15 mouse cellular contexts compared by ENCODE assay signal in genomic region chr3:144470901-144471300, GRCm38 (mm10).
DNase-seq lines count a peak whose midpoint lies in the region; ATAC-seq and TF ChIP-seq lines count a peak whose summit lies in the region.
"Had no signal": no experiment of that assay in that cellular context is flagged by ENCODE, and none has a peak within 500 bp of the region (broad histone marks: within the 10 kb centered on the region; RNA-seq: fewer than 3 reads in every experiment).

No protein-coding gene starts in this region.

- TF ChIP-seq CTCF in kidney, postnatal 0 days (IDR thresholded peaks at IDR 0.05; ENCODE audit: low read depth), result no peak
- TF ChIP-seq CTCF in hindbrain, postnatal 0 days (IDR thresholded peaks at IDR 0.05; ENCODE audit: low read depth), result no peak

- no peak overlapping the region for H3K4me2 ChIP-seq in kidney, postnatal 0 days (ENCODE audit: low read length)
- H3K4me2 ChIP-seq in kidney, embryonic 16.5 days (replicated peaks; ENCODE audit: low read depth, low read length), result no peak overlapping the region
- H3K4me2 ChIP-seq in embryonic facial prominence, embryonic 14.5 days (ENCODE audit: low read depth, low read length), result no peak overlapping the region
- H3K4me2 ChIP-seq in hindbrain, postnatal 0 days (ENCODE audit: low read depth, low read length), result no peak overlapping the region; the same call in 1 of the 2 replicates
- 0 out of 2 replicates have a peak overlapping the region, but pooled peaks have one; percentile 7 for H3K4me2 ChIP-seq in neural tube, embryonic 14.5 days (ENCODE audit: low read depth, low read length)
- H3K4me2 ChIP-seq: embryonic facial prominence, embryonic 15.5 days; heart, embryonic 15.5 days; lung, embryonic 14.5 days had no signal

- H3K4me3 ChIP-seq in kidney, postnatal 0 days (replicated peaks; ENCODE audit: low read depth, low read length), result no peak overlapping the region
- no peak overlapping the region for H3K4me3 ChIP-seq in kidney, embryonic 16.5 days (ENCODE audit: low read length)
- H3K4me3 ChIP-seq in embryonic facial prominence, embryonic 14.5 days (ENCODE audit: low read depth, low read length), result no peak overlapping the region
- no peak overlapping the region for H3K4me3 ChIP-seq in hindbrain, postnatal 0 days (ENCODE audit: low read length)
- no peak overlapping the region for H3K4me3 ChIP-seq in neural tube, embryonic 14.5 days (ENCODE audit: low read depth, low read length)
- H3K4me3 ChIP-seq: embryonic facial prominence, embryonic 15.5 days; heart, embryonic 15.5 days had no signal

- H3K9ac ChIP-seq in kidney, postnatal 0 days (ENCODE audit: low read depth, low read length), result no peak overlapping the region
- H3K9ac ChIP-seq in kidney, embryonic 16.5 days (replicated peaks; ENCODE audit: low read length), result no peak overlapping the region
- no peak overlapping the region for H3K9ac ChIP-seq in embryonic facial prominence, embryonic 14.5 days (ENCODE audit: low read depth, low read length)
- no peak overlapping the region for H3K9ac ChIP-seq in hindbrain, postnatal 0 days (replicated peaks; ENCODE audit: low read length)
- H3K9ac ChIP-seq in neural tube, embryonic 14.5 days (replicated peaks; ENCODE audit: low read depth, low read length), result no peak overlapping the region
- H3K9ac ChIP-seq: embryonic facial prominence, embryonic 15.5 days; heart, embryonic 15.5 days; lung, embryonic 14.5 days had no signal

- no peaks in the 10 kb centered on the region for H3K36me3 ChIP-seq in kidney, postnatal 0 days (ENCODE audit: insufficient read depth, low read length)
- H3K36me3 ChIP-seq in kidney, embryonic 16.5 days (ENCODE audit: insufficient read depth, low read length), result no peaks in the 10 kb centered on the region
- H3K36me3 ChIP-seq in embryonic facial prominence, embryonic 14.5 days (ENCODE audit: control insufficient read depth, insufficient read depth, low read length), result no peaks in the 10 kb centered on the region
- H3K36me3 ChIP-seq in hindbrain, postnatal 0 days (ENCODE audit: insufficient read depth, low read length), result no peaks in the 10 kb centered on the region
- no peaks in the 10 kb centered on the region for H3K36me3 ChIP-seq in neural tube, embryonic 14.5 days (ENCODE audit: control insufficient read depth, insufficient read depth, low read length)
- H3K36me3 ChIP-seq: embryonic facial prominence, embryonic 15.5 days; heart, embryonic 15.5 days had no signal

- ATAC-seq in kidney, postnatal 0 days (replicated peaks; ENCODE audit: low FRiP score, low read depth), result no peak
- no peak for ATAC-seq in kidney, embryonic 16.5 days (ENCODE audit: low FRiP score, low TSS enrichment)
- ATAC-seq in embryonic facial prominence, embryonic 14.5 days (ENCODE audit: low read depth), result no peak
- ATAC-seq in hindbrain, postnatal 0 days, result peak; percentile 46; the same call in 1 of the 2 replicates
- peak; percentile 41; the same call in 1 of the 2 replicates for ATAC-seq in neural tube, embryonic 14.5 days (ENCODE audit: low read depth)
- ATAC-seq: CD4-positive, CD25-positive, alpha-beta regulatory T cell, adult 4 months; inflammation-experienced regulatory T-cells, adult 6 months had no signal

- no peak overlapping the region for H3K27ac ChIP-seq in kidney, postnatal 0 days
- no peak overlapping the region for H3K27ac ChIP-seq in kidney, embryonic 16.5 days (ENCODE audit: low read length)
- H3K27ac ChIP-seq in embryonic facial prominence, embryonic 14.5 days (replicated peaks; ENCODE audit: low read depth, low read length), result no peak overlapping the region
- H3K27ac ChIP-seq in hindbrain, postnatal 0 days, result peak overlapping the region; percentile 20; the same call in 1 of the 2 replicates
- no peak overlapping the region; the same call in 1 of the 2 replicates for H3K27ac ChIP-seq in neural tube, embryonic 14.5 days (ENCODE audit: low read depth, low read length)
- H3K27ac ChIP-seq: embryonic facial prominence, embryonic 15.5 days; heart, embryonic 15.5 days had no signal

- peak; percentile 15 for DNase-seq in kidney, postnatal 0 days (ENCODE audit: low spot score)
- peak; percentile 22 for DNase-seq in embryonic facial prominence, embryonic 14.5 days (ENCODE audit: low spot score)
- DNase-seq in hindbrain, postnatal 0 days (ENCODE audit: low spot score), result peak; percentile 44
- DNase-seq in lung, postnatal 10 days, result no peak
- no peak for DNase-seq in spleen, postnatal 14 days (ENCODE audit: low spot score in 2 of 2)
- DNase-seq: cerebellum, adult 9-10 months; kidney, postnatal 10 days; lung, embryonic 14.5 days; thymus, postnatal 36 days had no signal

- H3K4me1 ChIP-seq in kidney, postnatal 0 days (replicated peaks; ENCODE audit: insufficient read depth, low read length), result no peaks in the 10 kb centered on the region
- H3K4me1 ChIP-seq in kidney, embryonic 16.5 days (ENCODE audit: insufficient read depth, low read length), result no peaks in the 10 kb centered on the region
- peaks cover 6% of the 10 kb centered on the region; the same call in 1 of the 2 replicates for H3K4me1 ChIP-seq in embryonic facial prominence, embryonic 14.5 days (ENCODE audit: control insufficient read depth, insufficient read depth, low read length)
- H3K4me1 ChIP-seq in hindbrain, postnatal 0 days (ENCODE audit: insufficient read depth, low read length), result no peaks in the 10 kb centered on the region; the same call in 1 of the 2 replicates
- H3K4me1 ChIP-seq in neural tube, embryonic 14.5 days (ENCODE audit: control insufficient read depth, insufficient read depth, low read length), result peaks cover 13% of the 10 kb centered on the region
- H3K4me1 ChIP-seq: heart, embryonic 15.5 days had no signal

- H3K27me3 ChIP-seq in kidney, postnatal 0 days (ENCODE audit: insufficient read depth, low read length), result no peaks in the 10 kb centered on the region
- H3K27me3 ChIP-seq in kidney, embryonic 16.5 days (ENCODE audit: insufficient read depth, low read length), result no peaks in the 10 kb centered on the region
- H3K27me3 ChIP-seq in embryonic facial prominence, embryonic 14.5 days (replicated peaks; ENCODE audit: control insufficient read depth, insufficient read depth, low read length), result no peaks in the 10 kb centered on the region
- no peaks in the 10 kb centered on the region for H3K27me3 ChIP-seq in hindbrain, postnatal 0 days (ENCODE audit: insufficient read depth, low read length)
- no peaks in the 10 kb centered on the region for H3K27me3 ChIP-seq in neural tube, embryonic 14.5 days (ENCODE audit: control insufficient read depth, insufficient read depth, low read length)
- H3K27me3 ChIP-seq: embryonic facial prominence, embryonic 15.5 days; heart, embryonic 15.5 days had no signal

- H3K9me3 ChIP-seq in kidney, postnatal 0 days (replicated peaks; ENCODE audit: low read length), result no peaks in the 10 kb centered on the region
- H3K9me3 ChIP-seq in kidney, embryonic 16.5 days (ENCODE audit: low read length), result no peaks in the 10 kb centered on the region
- no peaks in the 10 kb centered on the region for H3K9me3 ChIP-seq in embryonic facial prominence, embryonic 14.5 days (ENCODE audit: control insufficient read depth, low read length)
- no peaks in the 10 kb centered on the region for H3K9me3 ChIP-seq in hindbrain, postnatal 0 days (ENCODE audit: low read length)
- H3K9me3 ChIP-seq in neural tube, embryonic 14.5 days (ENCODE audit: control insufficient read depth, low read length), result no peaks in the 10 kb centered on the region
- H3K9me3 ChIP-seq: embryonic facial prominence, embryonic 15.5 days; heart, embryonic 15.5 days had no signal

- WGBS in kidney, postnatal 0 days, result 72% methylated on average over 14 of the region's 14 CpGs
- 65% methylated on average over 14 of the region's 14 CpGs for WGBS in kidney, embryonic 16.5 days
- 59% methylated on average over 14 of the region's 14 CpGs for WGBS in embryonic facial prominence, embryonic 14.5 days
- 48% methylated on average over 14 of the region's 14 CpGs for WGBS in hindbrain, postnatal 0 days
- WGBS in neural tube, embryonic 14.5 days, result 25% methylated on average over 14 of the region's 14 CpGs

Comparison
In these comparisons a context has a peak if more than half of its experiments do, and no peak if none do; other contexts are left out.
1. ATAC-seq: peak in hindbrain, postnatal 0 days (single experiment) and neural tube, embryonic 14.5 days (single experiment); none in kidney, postnatal 0 days (single experiment), kidney, embryonic 16.5 days (single experiment) and embryonic facial prominence, embryonic 14.5 days (single experiment).
2. DNase-seq: peak in kidney, postnatal 0 days (single experiment), embryonic facial prominence, embryonic 14.5 days (single experiment) and hindbrain, postnatal 0 days (single experiment); none in lung, postnatal 10 days (single experiment) and spleen, postnatal 14 days (0 of 2).